Mouse (Mus musculus) c-Kit-negative CD71-positive TER-119-positive erythroid progenitor cells, embryonic 14.5 days (primary cell): Measurements from ENCODE around the gene 6030468B19Rik.

ENCODE experiments used
- DNase-seq: peaks from one replicate; pipeline ENCODE4 v3.0.0-alpha.2; 2013; ENCODE audit warnings: low read depth, low spot score

Gene 6030468B19Rik

GRCm38 (mm10) chr11:117855360-117855759 lies 57.9 kb downstream of the 6030468B19Rik start:
- no peak for DNase-seq

DNA sequence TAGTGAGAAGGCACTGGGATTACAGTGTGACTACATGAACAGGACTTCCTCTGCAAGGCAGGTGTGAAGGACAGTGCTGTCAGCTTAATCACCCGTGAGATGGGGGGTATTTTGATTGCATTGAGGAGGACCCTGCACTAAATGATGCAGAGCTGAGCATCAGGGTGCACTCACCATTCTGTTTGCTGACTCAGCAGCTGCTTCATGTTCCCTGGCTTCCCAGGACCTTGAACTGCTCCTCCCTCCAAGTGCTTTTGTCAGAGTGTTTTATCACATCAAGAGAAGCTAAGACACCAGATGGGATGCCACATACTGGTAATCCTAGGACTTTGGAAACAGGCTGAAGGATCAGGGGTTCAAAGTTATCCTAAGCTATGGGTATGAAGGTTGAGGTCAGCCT lies 58.5 kb downstream of the 6030468B19Rik start:
- no peak for DNase-seq
